Mouse (Mus musculus): ENCODE data around the gene Olfr875.
"Not testable (repeated sequence)": the region's sequence is repeated elsewhere in the genome, so short reads cannot be mapped to it uniquely, and the experiment has no call there.

Gene Olfr875

DNA sequence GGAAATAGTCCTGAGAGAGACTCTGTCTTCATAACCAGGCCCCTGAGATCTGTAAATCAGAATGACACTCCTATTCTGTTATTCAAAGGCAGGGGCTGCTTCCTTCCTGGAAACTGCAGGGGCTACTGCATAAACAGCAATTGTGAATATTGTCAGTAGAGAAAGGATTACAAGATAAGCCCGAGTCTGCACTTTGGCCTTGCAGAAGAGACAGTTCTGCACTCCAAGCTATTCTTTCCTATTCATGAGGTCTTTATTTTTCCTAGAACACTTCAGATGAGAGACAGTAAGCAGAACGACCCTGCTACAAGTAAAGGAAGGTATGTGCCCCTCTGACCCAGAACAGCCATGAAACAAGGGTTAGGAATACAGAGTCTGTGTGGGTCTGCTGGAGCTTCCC lies at the start of gene Olfr875:
Olfr875 (plus strand) TSS at position 99 of the 400 bp plus-strand sequence.
- DNase-seq, result no peak

DNA sequence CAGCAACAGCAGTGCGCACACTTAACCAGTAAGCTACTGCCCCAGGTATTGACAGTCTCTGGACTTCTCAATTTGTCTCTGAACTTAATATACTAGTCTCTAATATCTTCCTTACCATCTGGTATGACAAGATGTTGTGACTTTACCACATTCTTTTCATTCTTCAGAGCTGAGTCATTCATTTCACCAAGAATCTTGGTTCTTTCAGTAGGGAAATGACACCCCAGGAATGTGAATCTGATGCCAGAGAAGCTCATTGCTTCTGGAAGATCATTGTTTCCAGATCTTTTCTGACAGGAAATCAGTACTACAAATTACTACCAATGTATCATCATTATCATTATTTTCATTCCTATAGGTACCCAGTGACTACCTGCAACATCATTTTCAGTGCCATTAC lies 37.3 kb upstream of the Olfr875 start:
- no peak for DNase-seq

DNA sequence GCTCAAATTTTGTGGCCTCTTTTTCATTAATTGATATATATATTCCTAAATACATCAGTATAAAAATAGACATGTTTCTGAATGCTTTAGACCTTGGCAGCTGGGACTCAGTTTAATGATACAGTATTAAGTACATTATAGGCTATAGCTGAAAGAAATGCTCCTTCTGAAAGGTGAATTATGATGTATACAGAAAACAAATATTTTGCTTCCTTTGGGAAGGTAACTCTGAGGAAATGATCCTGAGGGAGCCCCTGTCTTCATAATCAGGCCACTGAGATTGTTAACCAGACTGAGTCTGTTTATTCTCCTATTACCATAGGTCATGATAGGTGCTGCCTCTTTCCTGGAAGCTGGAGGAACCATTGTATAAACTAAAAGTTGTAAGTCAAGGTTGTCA lies 26.9 kb upstream of the Olfr875 start, which contains the start of gene Olfr874:
Olfr874 (plus strand) TSS at position 301 of the 400 bp plus-strand sequence.
- no peak for DNase-seq

DNA sequence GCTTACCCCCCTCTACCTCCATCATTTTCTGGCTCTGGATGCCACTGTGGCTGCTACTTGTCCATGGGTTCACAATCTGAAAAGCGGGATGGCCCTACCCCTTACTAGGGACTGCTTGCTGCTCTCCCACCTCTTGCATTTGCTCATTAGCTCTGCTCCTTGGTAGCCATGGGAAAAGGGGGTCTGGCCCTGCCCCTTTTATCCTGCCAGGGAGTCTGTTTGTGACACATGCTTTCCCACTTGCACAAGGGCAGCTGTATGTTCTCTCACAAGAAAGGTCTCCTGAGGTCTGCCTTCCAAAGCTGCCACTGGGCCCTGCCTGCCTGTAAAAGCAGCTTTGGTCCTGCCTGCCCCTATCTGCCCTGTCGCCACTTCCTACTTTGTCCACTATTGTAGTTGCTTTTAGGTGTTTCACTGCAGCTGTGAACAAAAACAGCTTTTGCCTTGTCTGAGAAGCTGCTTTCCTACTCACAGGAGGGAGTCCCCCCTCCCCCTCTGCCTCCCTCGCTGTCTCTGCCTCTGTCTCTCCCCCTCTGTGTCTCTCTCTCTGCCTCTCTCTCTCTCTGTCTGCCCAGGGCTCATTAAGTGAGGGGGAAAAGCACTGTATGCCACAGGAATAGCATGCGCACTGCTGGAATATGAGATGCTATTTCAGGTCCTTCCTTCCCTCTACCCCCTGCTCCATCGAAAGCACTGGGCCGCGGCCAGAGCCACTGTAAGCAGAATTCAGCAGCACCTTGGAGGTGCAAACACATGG lies 21.2 kb upstream of the Olfr875 start:
- DNase-seq, result no peak

DNA sequence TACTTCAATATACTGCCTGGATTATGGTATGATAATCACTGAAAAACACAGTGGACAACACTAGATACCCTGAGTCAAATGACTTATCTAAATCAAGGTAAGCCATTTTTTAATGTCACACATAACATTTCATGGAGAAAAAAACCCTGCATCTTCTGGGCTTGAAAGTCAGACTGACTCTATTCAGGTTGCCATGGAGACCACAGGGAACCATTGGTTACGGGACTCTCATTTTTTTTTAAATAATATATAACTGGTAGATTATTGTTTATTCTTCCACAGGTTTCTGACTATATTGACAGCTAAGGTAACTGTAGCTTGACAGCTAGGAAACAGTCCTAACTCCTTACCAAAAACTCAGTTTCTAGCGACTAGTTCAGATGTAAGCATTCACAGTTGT lies 20.2 kb upstream of the Olfr875 start:
- no peak for DNase-seq

DNA sequence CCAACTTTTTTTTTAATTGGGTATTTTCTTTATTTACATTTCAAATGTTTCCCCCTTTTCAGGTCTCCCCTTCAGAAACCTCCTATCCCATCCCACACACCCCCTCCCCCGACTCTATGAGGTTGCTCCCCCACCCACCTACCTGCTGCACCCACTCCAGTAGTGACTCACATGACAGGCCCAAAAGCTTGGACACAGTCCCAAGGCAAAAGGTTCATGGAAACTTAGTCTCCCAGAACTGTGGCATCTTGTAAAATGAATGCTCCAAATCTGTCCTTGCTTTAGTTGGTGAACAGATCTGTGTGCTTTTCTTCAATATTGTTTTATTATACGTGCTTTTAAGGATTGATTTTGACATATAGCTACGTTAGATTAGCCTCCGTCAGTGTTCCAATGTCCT lies 19.7 kb upstream of the Olfr875 start:
- DNase-seq, result no peak

DNA sequence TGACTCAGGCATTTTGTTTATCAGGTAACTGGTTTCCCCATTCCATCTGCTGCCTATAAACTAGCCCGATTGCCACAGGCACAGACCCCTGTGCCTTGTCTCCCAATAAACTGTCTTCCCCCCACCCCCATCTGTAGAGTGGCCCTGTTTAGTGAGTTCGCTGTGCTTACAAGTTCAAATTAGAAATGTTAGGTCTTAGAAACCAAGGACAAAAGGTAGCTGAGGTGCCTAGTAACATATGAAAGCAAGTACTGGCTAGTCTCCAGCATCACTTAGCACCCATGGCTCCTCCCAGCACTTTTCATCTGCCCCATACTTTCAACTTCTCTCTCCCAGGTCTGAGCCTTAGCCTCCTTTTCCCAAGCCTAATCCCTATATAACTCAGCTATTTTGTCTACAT lies 9.9 kb upstream of the Olfr875 start:
- no peak for DNase-seq

DNA sequence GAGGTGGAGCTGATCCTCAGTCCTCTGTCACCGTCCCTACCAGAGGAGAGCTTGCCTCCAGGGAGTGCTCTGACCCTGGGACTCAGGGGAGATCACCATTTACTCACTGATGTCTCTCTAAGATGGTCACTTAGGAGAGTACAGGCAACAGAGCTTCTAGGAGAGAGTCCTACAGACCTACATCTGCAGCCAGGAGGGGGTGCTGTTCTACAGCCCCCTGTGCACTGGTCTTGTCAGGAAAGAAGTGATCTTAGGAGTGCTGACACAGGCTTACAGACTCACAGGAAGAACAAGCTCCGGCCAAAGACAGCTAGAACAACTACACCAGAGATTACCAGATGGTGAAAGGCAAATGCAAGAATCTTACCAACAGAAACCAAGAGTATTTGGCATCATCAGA lies 9.1 kb upstream of the Olfr875 start:
- no peak for DNase-seq

DNA sequence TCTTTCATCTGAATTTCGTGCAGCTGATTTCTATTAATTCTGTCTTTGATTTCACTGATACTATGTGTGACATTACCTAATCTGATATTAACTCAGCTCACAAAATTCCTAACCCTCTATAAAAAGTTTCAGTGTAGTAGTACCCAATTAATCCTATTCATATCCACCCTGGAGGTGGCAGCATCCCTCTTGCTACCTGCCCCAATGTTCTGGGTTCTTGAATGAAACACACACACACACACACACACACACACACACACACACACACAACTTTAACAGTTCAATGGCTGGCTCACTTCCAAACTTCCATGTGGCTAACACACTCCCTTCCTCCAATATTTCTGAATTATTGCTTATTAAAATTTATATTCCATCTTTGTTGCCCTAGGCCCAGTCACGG lies 996 bp upstream of the Olfr875 start:
- no peak for DNase-seq

DNA sequence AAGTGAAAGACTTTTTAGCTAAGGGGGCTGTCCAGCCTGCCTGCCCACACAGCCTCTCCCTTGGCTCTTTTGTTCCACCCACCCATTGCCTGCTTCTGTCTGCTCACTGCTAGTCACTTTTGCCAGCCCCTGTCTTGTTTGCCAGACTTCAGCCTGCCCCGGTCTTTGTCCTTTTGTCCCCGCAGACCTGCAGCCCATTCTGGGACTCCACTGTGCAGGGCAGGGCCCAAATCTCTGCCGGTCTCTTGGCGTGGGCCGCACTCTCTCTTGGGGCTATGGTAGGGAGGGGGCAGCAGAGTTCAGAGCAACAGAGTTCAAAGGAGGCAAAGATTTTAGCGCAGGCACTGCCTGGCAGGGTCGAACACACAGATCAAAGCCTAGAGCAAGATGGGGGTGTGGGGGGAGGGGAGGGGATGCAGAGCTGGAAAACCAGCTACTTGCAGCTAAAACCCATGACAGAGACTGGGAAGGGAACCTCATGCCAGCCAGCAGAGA lies 11.2 kb downstream of the Olfr875 start:
- peak in 1 of 2 experiments; percentile 10 for DNase-seq

DNA sequence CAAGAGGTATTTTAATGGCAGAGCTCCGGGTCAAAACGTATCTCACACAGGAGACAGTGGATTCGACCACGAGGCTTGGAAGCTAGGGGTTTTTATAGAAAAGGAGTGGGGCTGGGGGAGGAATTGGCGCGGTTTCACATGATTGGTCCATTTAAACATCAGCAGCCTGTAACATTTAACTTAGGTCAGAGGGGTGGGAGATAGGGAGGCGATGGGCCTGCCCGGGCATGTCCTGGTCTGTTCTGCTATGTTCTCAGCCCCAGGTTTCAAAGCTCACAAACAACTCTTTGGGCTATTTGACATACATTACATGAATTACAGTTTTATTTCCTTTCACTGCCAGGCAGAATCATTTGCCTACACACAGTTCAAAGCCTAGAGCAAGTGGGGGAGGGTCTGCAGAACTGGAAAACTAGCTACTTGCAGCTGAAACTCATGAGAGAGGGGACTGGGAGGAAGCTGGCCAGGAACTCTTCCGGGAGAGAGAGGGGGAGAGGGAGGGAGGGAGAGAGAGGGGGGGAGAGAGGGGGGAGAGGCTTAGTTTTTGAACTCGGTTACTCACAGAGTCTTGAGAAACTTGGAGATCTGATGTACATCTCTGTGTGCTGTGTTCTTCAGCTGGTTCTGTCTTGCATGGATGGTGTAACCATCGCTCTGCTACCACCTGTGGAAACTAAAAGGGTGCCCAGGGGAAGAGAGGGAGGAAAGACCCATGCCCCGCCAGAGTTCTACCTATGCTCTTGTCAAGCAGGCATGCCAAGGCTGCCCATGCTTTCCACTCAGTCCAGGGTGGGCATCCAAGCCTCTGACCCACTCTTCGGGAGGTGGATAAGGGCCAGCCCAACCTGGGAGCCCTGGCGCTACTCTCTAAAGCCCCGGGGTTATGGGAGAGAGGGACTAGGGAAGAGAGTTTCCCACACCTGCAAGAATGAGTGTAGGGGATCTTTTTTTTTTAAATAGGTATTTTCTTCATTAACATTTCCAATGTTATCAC lies 12.0 kb downstream of the Olfr875 start:
- not testable (repeated sequence) for DNase-seq

DNA sequence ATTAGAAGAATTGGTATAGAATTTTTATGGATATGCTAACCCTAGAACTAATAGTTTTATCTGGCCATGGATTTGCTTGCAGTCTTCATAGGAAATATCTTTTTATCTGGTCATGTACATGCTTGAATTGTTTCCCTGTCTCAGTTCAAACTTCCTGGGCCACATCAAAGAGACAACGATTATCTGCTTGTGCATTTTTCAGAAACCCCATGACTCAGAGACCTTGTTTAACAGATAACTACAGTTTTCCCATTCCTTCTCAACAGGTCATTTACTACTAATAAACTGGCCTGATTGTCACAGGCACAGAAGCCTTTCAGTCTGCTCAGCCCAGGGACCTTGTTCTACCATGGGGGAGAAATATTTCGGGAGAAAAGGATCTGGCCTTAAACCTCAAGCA lies 14.8 kb downstream of the Olfr875 start:
- no peak for DNase-seq

DNA sequence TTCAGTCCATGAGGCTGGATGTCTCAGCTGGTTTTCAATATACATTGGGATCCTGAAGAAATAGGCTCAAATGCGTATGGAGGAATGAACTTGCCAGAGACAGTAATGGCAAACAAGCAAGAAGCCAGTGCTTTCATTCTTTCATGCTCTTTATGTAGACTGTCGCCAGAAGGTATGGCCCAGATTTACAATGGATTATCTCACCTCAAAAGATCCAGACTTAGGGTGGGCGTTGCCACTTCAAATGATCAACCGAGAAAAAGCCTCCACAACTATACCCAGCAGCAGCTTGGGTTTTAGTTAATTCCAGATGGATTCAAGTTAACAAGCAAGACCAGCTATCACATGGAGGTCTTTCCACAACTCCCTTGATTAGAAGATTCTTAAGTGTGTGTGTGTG lies 30.4 kb downstream of the Olfr875 start:
- no peak for DNase-seq

DNA sequence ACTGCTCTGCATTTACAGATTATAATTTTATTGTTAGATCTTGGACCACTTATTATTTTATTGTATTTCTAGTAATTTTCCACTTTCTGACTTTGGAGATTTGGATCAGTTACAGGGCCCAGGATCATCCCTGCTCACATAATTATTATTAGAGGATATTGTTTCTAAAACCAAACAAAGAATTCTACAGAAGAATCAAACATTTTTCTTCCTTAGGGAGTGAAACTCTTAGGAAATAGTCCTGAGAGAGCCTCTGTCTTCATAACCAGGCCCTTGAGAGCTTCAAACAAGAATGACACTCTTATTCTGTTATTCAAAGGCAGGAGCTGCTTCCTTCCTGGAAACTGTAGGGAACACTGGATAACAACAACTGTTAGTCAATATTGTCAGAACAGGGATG lies 31.1 kb downstream of the Olfr875 start, which contains the start of gene Olfr876:
Olfr876 (plus strand) TSS at position 301 of the 400 bp plus-strand sequence.
- no peak for DNase-seq

DNA sequence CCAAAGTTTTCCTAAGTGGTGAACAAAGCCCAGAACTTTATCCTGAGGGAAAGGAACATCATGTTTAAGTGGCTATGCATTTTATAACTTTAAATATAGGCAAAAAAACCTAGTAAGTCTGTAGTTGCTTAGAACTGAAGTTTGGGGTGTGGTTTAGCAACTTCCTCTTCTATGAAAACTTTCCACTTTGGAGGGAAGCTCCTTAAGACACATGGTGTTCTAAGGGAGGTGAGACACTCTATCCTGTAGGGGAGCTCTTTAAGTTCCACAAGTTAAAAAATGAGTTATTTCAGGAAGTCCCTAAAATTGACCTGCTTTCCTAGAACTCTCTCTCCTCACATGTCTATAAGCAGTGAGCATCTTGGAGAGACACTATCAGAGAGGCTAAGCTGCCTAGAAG lies 35.6 kb downstream of the Olfr875 start:
- DNase-seq, result no peak

DNA sequence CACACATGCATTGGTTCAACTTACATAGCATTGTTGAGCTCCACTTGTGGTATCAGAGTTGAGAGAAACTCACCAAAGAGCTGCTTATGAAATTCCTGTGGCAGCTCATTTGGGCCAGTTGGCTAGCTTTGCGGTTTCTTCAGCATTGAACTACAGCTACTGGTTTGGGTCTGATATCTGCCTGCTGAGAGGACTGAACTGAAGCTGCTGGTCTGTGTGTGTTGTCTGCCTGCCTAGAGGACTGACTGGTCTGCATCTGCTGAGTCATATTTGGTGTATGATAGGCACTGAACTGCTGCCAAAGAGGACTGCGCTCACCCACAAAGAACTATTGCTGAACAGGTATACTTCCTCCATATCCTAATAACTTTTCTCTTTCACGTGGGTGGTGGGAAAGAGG lies 36.8 kb downstream of the Olfr875 start:
- DNase-seq, result no peak

DNA sequence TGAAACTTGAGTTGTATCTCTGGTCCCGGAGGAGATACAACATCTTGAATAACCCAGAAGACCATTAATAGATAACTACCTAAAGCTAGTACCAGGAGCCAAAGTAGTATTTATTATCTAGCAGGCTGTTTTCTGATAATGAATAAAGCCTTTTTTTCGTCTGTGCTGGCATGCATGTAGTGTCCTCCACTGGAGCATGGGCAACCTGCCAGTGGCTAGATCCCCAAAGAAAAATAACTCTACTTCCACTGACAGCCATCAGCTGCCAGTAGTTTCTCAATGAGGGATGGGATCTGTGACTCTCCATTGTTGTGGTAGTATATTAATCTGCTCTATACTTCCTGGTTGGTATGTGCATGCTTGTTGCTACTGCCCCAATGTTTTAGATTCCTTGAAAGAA lies 37.3 kb downstream of the Olfr875 start:
- DNase-seq, result no peak

DNA sequence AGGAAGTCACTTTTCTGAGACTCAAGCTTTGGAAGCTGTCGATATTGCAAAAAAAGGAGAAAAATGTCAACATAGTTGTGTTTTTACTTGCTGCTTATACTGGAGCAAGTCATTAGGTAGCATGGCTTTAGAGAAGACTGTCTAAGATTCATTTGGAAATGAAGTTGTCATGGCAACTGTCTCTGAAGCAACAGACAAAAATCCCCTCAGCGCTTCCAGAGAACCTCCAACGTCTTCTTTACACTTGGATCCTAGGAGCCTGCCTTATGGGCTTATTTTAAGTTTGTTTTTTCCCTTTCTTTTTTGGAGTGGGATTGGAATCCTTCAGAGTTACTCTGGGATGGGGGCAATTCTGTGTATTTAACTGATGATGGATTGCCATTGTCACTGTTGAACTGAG lies 43.0 kb downstream of the Olfr875 start:
- DNase-seq, result no peak

All from kidney, adult 8-10 months (tissue).